Mouse (Mus musculus): ENCODE measurements around the gene Ffar3. TPM values are rescaled to one million over a fixed set of nuclear protein-coding genes. Genes with fewer than 3 reads are reported as not detected.
"Not testable (repeated sequence)": the region's sequence is repeated elsewhere in the genome, so short reads cannot be mapped to it uniquely, and the experiment has no call there.

The Ffar3 gene
- polyA plus RNA-seq, 1 experiment from 2014 or later = not detected

DNA sequence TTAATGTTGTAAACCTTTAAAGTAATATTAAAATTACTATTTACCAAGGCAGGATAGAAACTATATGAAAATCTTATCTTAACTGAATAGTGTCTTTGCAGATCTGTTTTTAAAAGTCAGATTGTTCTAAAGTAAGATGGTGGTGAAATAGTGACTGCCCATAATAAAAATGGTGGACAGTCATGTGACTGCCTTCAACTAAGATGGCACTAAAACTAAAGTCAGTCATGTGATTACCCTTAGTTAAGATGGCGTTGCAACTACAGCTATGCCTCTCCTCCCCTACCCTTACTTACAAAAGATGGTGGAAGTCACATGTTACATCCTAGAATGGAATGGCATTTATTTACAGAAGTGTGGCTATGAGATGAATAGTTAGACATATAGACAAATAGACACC, 4.6 kb downstream of the Ffar3 start:
- DNase-seq (ENCODE audit: low spot score) = no peak
- ATAC-seq (ENCODE audit: low FRiP score) = no peak
- Histone ChIP-seq H3K4me1 (replicated peaks; ENCODE audit: control insufficient read depth, insufficient read depth, low read length) (no peaks in the 10 kb centered on the region), H3K4me3 (replicated peaks; ENCODE audit: low read length) (no peak overlapping the region), H3K27ac (no peak overlapping the region), H3K9ac (no peak overlapping the region), H3K9me3 (ENCODE audit: control insufficient read depth, low read length) (no peaks in the 10 kb centered on the region), H3K36me3 (replicated peaks; ENCODE audit: control insufficient read depth, insufficient read depth) (no peaks in the 10 kb centered on the region), H3K27me3 (ENCODE audit: control insufficient read depth, insufficient read depth, low read length) (peaks cover 3% of the 10 kb centered on the region; the same call in 1 of the 2 replicates), H3K4me2 (replicated peaks) (no peak overlapping the region)
- WGBS = 75% methylated on average over 1 of the region's 1 CpGs

DNA sequence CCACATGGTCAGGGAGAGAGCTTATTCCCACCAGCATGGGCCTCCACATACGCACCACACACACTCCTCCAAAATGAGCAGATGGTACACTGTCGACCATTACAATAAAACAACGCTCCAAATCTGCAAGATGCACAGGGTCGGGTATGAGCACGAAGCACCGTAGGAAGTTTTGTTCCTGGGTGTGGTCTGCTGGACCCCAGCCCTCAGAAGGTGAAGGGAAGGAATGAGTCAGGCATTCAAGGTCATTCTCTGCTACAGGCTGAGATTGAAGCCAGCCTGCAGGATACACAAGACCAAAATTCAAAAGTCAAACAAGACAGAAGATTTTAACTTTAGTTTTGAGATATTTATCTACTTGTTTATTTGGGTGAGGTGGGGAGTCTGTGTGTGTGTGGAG, 8.0 kb downstream of the Ffar3 start:
- Histone ChIP-seq H3K4me3 (replicated peaks; ENCODE audit: low read length) (no peak overlapping the region), H3K27ac (no peak overlapping the region), H3K4me2 (replicated peaks) (no peak overlapping the region), H3K4me1 (replicated peaks; ENCODE audit: control insufficient read depth, insufficient read depth, low read length) (no peaks in the 10 kb centered on the region), H3K9ac (no peak overlapping the region), H3K27me3 (ENCODE audit: control insufficient read depth, insufficient read depth, low read length) (no peaks in the 10 kb centered on the region), H3K36me3 (replicated peaks; ENCODE audit: control insufficient read depth, insufficient read depth) (no peaks in the 10 kb centered on the region), H3K9me3 (ENCODE audit: control insufficient read depth, low read length) (no peaks in the 10 kb centered on the region)
- DNase-seq (ENCODE audit: low spot score) (no peak), ATAC-seq (ENCODE audit: low FRiP score) (no peak)
- 77% methylated on average over 6 of the region's 6 CpGs for WGBS

GRCm38 (mm10) chr7:30847386-30847785, 8.6 kb downstream of the Ffar3 start:
- Histone ChIP-seq H3K4me3 (replicated peaks; ENCODE audit: low read length) (no peak overlapping the region), H3K27ac (no peak overlapping the region), H3K27me3 (ENCODE audit: control insufficient read depth, insufficient read depth, low read length) (no peaks in the 10 kb centered on the region), H3K4me1 (replicated peaks; ENCODE audit: control insufficient read depth, insufficient read depth, low read length) (no peaks in the 10 kb centered on the region), H3K4me2 (replicated peaks) (no peak overlapping the region), H3K9me3 (ENCODE audit: control insufficient read depth, low read length) (no peaks in the 10 kb centered on the region), H3K9ac (no peak overlapping the region), H3K36me3 (replicated peaks; ENCODE audit: control insufficient read depth, insufficient read depth) (no peaks in the 10 kb centered on the region)
- no peak for DNase-seq (ENCODE audit: low spot score)
- no peak for ATAC-seq (ENCODE audit: low FRiP score)
- WGBS = 78% methylated on average over 5 of the region's 5 CpGs

GRCm38 (mm10) chr7:30846505-30847053, 9.4 kb downstream of the Ffar3 start:
- Histone ChIP-seq H3K9me3 (ENCODE audit: control insufficient read depth, low read length) (no peaks in the 10 kb centered on the region), H3K27me3 (ENCODE audit: control insufficient read depth, insufficient read depth, low read length) (no peaks in the 10 kb centered on the region), H3K4me2 (replicated peaks) (no peak overlapping the region), H3K36me3 (replicated peaks; ENCODE audit: control insufficient read depth, insufficient read depth) (no peaks in the 10 kb centered on the region), H3K4me3 (replicated peaks; ENCODE audit: low read length) (no peak overlapping the region), H3K27ac (no peak overlapping the region), H3K9ac (no peak overlapping the region), H3K4me1 (replicated peaks; ENCODE audit: control insufficient read depth, insufficient read depth, low read length) (no peaks in the 10 kb centered on the region)
- ATAC-seq (ENCODE audit: low FRiP score) (no peak), DNase-seq (ENCODE audit: low spot score) (no peak)
- 69% methylated on average over 2 of the region's 2 CpGs for WGBS

DNA sequence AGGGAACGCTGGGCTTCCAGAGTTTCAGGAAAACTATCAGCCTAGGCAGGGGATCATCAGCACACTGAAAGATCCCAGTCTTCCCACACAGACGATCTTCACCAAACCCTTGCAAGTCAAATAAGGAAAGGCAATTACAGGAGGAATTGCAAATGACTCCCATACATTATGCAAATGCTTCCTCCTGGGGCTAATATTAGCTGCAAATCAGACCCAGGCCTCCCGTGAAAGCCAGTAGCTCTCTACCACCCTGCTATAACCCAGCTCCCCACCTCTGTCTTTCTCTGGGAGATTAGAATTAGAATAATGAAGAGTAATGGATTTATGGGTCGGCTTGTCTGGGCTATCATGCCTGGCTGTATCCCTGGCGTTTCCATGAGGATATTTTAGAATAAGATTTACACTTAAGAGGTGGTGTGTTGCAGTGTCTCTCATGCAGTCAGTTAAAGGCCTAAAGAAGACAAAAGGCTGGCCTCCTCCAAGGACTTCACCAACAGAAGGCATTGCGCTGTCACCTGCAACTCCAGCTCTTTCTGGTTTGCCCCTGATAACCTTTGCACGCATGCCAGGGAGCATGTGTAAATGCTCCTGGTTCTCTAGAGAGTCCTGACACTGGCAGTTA, 11.2 kb downstream of the Ffar3 start:
- H3K4me1 ChIP-seq (replicated peaks; ENCODE audit: control insufficient read depth, insufficient read depth, low read length) = no peaks in the 10 kb centered on the region
- 25% methylated on average over 7 of the region's 7 CpGs for WGBS
- DNase-seq (ENCODE audit: low spot score) (no peak), ATAC-seq (ENCODE audit: low FRiP score) (peak; percentile 48; the same call in 1 of the 2 replicates)
- H3K27ac ChIP-seq = peak overlapping the region; percentile 79
- no peaks in the 10 kb centered on the region for H3K9me3 ChIP-seq (ENCODE audit: control insufficient read depth, low read length)
- no peak overlapping the region for H3K4me3 ChIP-seq (replicated peaks; ENCODE audit: low read length)
- no peak overlapping the region for H3K4me2 ChIP-seq (replicated peaks)
- no peak overlapping the region for H3K9ac ChIP-seq
- H3K27me3 ChIP-seq (ENCODE audit: control insufficient read depth, insufficient read depth, low read length) = no peaks in the 10 kb centered on the region
- H3K36me3 ChIP-seq (replicated peaks; ENCODE audit: control insufficient read depth, insufficient read depth) = no peaks in the 10 kb centered on the region

- H3K4me2 ChIP-seq (replicated peaks) = no peak overlapping the region
- H3K9me3 ChIP-seq (ENCODE audit: control insufficient read depth, low read length) = no peaks in the 10 kb centered on the region
- no peaks in the 10 kb centered on the region for H3K4me1 ChIP-seq (replicated peaks; ENCODE audit: control insufficient read depth, insufficient read depth, low read length)
- no peak overlapping the region for H3K27ac ChIP-seq
- H3K27me3 ChIP-seq (ENCODE audit: control insufficient read depth, insufficient read depth, low read length) = no peaks in the 10 kb centered on the region
- H3K4me3 ChIP-seq (replicated peaks; ENCODE audit: low read length) = no peak overlapping the region
- no peak overlapping the region for H3K9ac ChIP-seq
- 86% methylated on average over 5 of the region's 5 CpGs for WGBS
- no peak for ATAC-seq (ENCODE audit: low FRiP score)
- no peak for DNase-seq (ENCODE audit: low spot score)
- no peaks in the 10 kb centered on the region for H3K36me3 ChIP-seq (replicated peaks; ENCODE audit: control insufficient read depth, insufficient read depth)
Measured at GRCm38 (mm10) chr7:30842092-30842491, 13.9 kb downstream of the Ffar3 start.

DNA sequence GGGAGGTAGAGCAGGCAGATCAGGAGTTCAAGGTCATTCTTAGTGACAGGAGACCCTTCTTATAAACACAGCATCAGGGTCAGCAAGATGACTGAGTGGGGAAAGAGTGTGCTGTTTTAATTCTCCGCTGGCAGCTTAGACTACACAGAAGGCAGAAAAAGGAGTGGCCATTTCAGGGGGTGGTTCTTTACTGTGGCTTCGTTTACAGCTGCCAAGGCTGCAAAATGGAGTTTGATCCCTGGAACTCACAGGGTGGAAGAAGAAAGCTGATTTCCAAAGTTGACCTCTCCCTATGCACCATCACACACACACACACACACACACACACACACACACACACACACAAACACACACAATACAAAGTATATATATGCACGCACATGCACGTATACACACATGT, 14.6 kb downstream of the Ffar3 start:
- H3K27ac ChIP-seq = no peak overlapping the region
- H3K36me3 ChIP-seq (replicated peaks; ENCODE audit: control insufficient read depth, insufficient read depth) = no peaks in the 10 kb centered on the region
- WGBS = 83% methylated on average over 4 of the region's 4 CpGs
- no peak overlapping the region for H3K9ac ChIP-seq
- no peak for ATAC-seq (ENCODE audit: low FRiP score)
- no peak overlapping the region for H3K4me2 ChIP-seq (replicated peaks)
- no peaks in the 10 kb centered on the region for H3K9me3 ChIP-seq (ENCODE audit: control insufficient read depth, low read length)
- no peaks in the 10 kb centered on the region for H3K27me3 ChIP-seq (ENCODE audit: control insufficient read depth, insufficient read depth, low read length)
- no peak overlapping the region for H3K4me3 ChIP-seq (replicated peaks; ENCODE audit: low read length)
- no peak for DNase-seq (ENCODE audit: low spot score)
- H3K4me1 ChIP-seq (replicated peaks; ENCODE audit: control insufficient read depth, insufficient read depth, low read length) = no peaks in the 10 kb centered on the region

DNA sequence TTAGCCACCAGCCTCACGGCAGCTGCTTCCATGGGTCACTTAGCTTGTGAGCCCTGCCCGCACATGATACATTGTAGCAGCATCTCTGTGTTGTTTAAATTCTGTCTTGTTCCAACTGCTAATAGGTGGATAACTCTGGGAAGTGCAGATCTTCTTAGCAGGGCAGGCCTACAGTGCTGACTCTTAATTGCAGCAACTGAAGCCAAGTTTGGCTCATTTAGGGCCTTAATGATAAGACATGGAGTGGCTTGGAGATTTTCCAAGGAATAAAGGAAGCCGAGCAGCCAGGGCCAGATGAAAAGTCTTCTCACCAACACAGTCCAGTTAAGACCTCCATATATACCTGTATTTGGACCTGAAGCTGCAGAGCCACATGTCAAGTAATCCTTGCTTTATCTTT, 15.7 kb downstream of the Ffar3 start:
- H3K4me2 ChIP-seq (replicated peaks) = no peak overlapping the region
- DNase-seq (ENCODE audit: low spot score) = no peak
- ATAC-seq (ENCODE audit: low FRiP score) = no peak
- WGBS = 74% methylated on average over 3 of the region's 3 CpGs
- H3K27ac ChIP-seq = no peak overlapping the region
- H3K4me1 ChIP-seq (replicated peaks; ENCODE audit: control insufficient read depth, insufficient read depth, low read length) = no peaks in the 10 kb centered on the region
- H3K36me3 ChIP-seq (replicated peaks; ENCODE audit: control insufficient read depth, insufficient read depth) = no peaks in the 10 kb centered on the region
- no peaks in the 10 kb centered on the region for H3K27me3 ChIP-seq (ENCODE audit: control insufficient read depth, insufficient read depth, low read length)
- no peak overlapping the region for H3K4me3 ChIP-seq (replicated peaks; ENCODE audit: low read length)
- H3K9me3 ChIP-seq (ENCODE audit: control insufficient read depth, low read length) = no peaks in the 10 kb centered on the region
- H3K9ac ChIP-seq = no peak overlapping the region

DNA sequence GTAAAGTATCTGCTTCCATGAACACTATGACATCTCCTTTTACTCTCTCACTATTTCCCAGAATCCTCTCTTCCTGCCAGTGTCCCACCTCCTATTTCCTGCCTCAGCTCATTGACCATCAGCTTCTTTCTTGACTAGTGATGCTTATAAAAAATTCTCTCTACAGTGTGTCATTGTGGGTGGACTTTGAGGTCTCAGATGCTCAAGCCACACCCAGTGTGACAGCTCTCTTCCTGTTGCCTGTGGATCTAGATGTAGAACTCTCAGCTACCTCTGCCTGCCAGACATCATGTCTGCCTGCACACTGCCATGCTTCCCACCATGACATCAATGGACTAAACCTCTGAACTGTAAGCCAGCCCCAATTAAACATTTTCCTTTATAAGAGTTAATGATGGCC, 18.7 kb downstream of the Ffar3 start:
- no peak for DNase-seq (ENCODE audit: low spot score)
- no peak for ATAC-seq (ENCODE audit: low FRiP score)
- Histone ChIP-seq H3K9me3 (ENCODE audit: control insufficient read depth, low read length) (no peaks in the 10 kb centered on the region), H3K36me3 (replicated peaks; ENCODE audit: control insufficient read depth, insufficient read depth) (no peaks in the 10 kb centered on the region), H3K4me3 (replicated peaks; ENCODE audit: low read length) (no peak overlapping the region), H3K27ac (no peak overlapping the region), H3K4me2 (replicated peaks) (no peak overlapping the region), H3K27me3 (ENCODE audit: control insufficient read depth, insufficient read depth, low read length) (no peaks in the 10 kb centered on the region), H3K9ac (no peak overlapping the region), H3K4me1 (replicated peaks; ENCODE audit: control insufficient read depth, insufficient read depth, low read length) (no peaks in the 10 kb centered on the region)

DNA sequence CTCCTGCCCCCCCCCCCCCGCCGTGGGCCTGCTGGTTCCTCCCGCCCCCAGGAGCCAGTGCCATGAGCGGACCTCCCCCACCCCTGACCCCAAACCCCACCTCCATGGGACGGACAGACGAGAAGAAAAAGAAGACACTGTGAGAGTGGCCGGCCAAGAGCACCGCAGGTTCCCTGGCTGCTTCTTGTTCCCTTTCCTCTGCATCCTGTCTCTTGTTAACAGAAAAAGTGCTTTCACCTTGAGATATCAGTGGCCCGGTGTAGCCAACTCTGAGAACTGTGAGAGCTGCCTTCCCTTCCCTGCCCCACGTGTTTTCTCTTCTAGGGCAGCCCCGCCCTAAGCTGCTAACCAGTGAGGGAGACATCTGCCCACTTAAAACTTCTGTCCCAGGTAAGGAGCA, 23.3 kb downstream of the Ffar3 start:
- not testable (repeated sequence) for H3K4me3 ChIP-seq (replicated peaks; ENCODE audit: low read length); H3K9me3 ChIP-seq (ENCODE audit: control insufficient read depth, low read length); H3K4me2 ChIP-seq (replicated peaks); H3K9ac ChIP-seq; H3K27ac ChIP-seq; H3K36me3 ChIP-seq (replicated peaks; ENCODE audit: control insufficient read depth, insufficient read depth); H3K27me3 ChIP-seq (ENCODE audit: control insufficient read depth, insufficient read depth, low read length); DNase-seq (ENCODE audit: low spot score); ATAC-seq (ENCODE audit: low FRiP score); H3K4me1 ChIP-seq (replicated peaks; ENCODE audit: control insufficient read depth, insufficient read depth, low read length)
- 41% methylated on average over 8 of the region's 11 CpGs for WGBS

All from hindbrain, embryonic 14.5 days (tissue).